Mouse (Mus musculus): ENCODE data around the gene Gm28042.

- TF ChIP-seq POLR2A (IDR thresholded peaks at IDR 0.05; ENCODE audit: borderline replicate concordance, extremely low read depth, low read depth, low read length) (no peak), CTCF (IDR thresholded peaks at IDR 0.05; ENCODE audit: insufficient read depth, low read length) (no peak)
Measured at GRCm38 (mm10) chr2:120027950-120028331, 648 bp downstream of the Gm28042 start.
